Comparison of ENCODE assay signal across 8 mouse cellular contexts in genomic region chr15:94542567-94543408, GRCm38 (mm10). TPM values are rescaled to one million over a fixed set of nuclear protein-coding genes. Genes with fewer than 3 reads are reported as not detected.
DNase-seq lines count a peak whose midpoint lies in the region; ATAC-seq and TF ChIP-seq lines count a peak whose summit lies in the region.

No protein-coding gene starts in this region.

- H3K9me3 ChIP-seq in heart, embryonic 13.5 days, result no peaks in the 10 kb centered on the region
- H3K9me3 ChIP-seq in hindbrain, embryonic 14.5 days (ENCODE audit: control insufficient read depth, low read length), result no peaks in the 10 kb centered on the region
- H3K9me3 ChIP-seq in midbrain, embryonic 13.5 days, result no peaks in the 10 kb centered on the region

- H3K4me3 ChIP-seq in heart, embryonic 13.5 days, result peak overlapping the region; percentile 92
- H3K4me3 ChIP-seq in bone marrow, adult 2 months (replicated peaks; ENCODE audit: control insufficient read depth, low read depth, low read length), result peak overlapping the region; percentile 96
- peak overlapping the region; percentile 89 for H3K4me3 ChIP-seq in hindbrain, embryonic 14.5 days (replicated peaks; ENCODE audit: low read length)
- H3K4me3 ChIP-seq in midbrain, embryonic 13.5 days (replicated peaks), result peak overlapping the region; percentile 59

- peaks cover 6% of the 10 kb centered on the region for H3K4me1 ChIP-seq in heart, embryonic 13.5 days
- H3K4me1 ChIP-seq in bone marrow, adult 2 months (ENCODE audit: control insufficient read depth, insufficient read depth, low read length), result no peaks in the 10 kb centered on the region
- peaks cover 5% of the 10 kb centered on the region for H3K4me1 ChIP-seq in hindbrain, embryonic 14.5 days (replicated peaks; ENCODE audit: control insufficient read depth, insufficient read depth, low read length)
- peaks cover 6% of the 10 kb centered on the region for H3K4me1 ChIP-seq in midbrain, embryonic 13.5 days (replicated peaks)

- H3K36me3 ChIP-seq in heart, embryonic 13.5 days, result peaks cover 6% of the 10 kb centered on the region; the same call in 1 of the 2 replicates
- no peaks in the 10 kb centered on the region for H3K36me3 ChIP-seq in hindbrain, embryonic 14.5 days (replicated peaks; ENCODE audit: control insufficient read depth, insufficient read depth)
- no peaks in the 10 kb centered on the region for H3K36me3 ChIP-seq in midbrain, embryonic 13.5 days

- no peak for TF ChIP-seq CTCF in bone marrow, adult 2 months (IDR thresholded peaks at IDR 0.05; ENCODE audit: control insufficient read depth, insufficient read depth, low read length)

- no peak for DNase-seq in heart, adult 18-20 months
- no peak for DNase-seq in hindbrain, embryonic 14.5 days (ENCODE audit: low spot score)
- no peak for DNase-seq in right cerebral cortex, postnatal 25 days
- no peak for DNase-seq in cerebellum, postnatal 25 days
- no peak for DNase-seq in ovary, postnatal 10 days (ENCODE audit: low spot score)

- H3K27me3 ChIP-seq in heart, embryonic 13.5 days (replicated peaks), result no peaks in the 10 kb centered on the region
- H3K27me3 ChIP-seq in hindbrain, embryonic 14.5 days (ENCODE audit: control insufficient read depth, insufficient read depth, low read length), result no peaks in the 10 kb centered on the region
- H3K27me3 ChIP-seq in midbrain, embryonic 13.5 days, result no peaks in the 10 kb centered on the region

- peak overlapping the region; percentile 68; the same call in 1 of the 2 replicates for H3K27ac ChIP-seq in heart, embryonic 13.5 days (replicated peaks)
- H3K27ac ChIP-seq in bone marrow, adult 2 months (ENCODE audit: control insufficient read depth, insufficient read depth, low read depth, low read length, poor library complexity), result no peak overlapping the region
- peak overlapping the region; percentile 61; the same call in 1 of the 2 replicates for H3K27ac ChIP-seq in hindbrain, embryonic 14.5 days
- H3K27ac ChIP-seq in midbrain, embryonic 13.5 days, result peak overlapping the region; percentile 49; the same call in 1 of the 2 replicates

- peak overlapping the region; percentile 88 for H3K9ac ChIP-seq in heart, embryonic 13.5 days
- peak overlapping the region; percentile 73 for H3K9ac ChIP-seq in hindbrain, embryonic 14.5 days
- H3K9ac ChIP-seq in midbrain, embryonic 13.5 days (replicated peaks), result peak overlapping the region; percentile 63

- no peak for TF ChIP-seq POLR2A in bone marrow, adult 2 months (IDR thresholded peaks at IDR 0.05; ENCODE audit: borderline replicate concordance, control insufficient read depth, low read depth, low read length)

- peak; percentile 2; the same call in 1 of the 2 replicates for ATAC-seq in heart, embryonic 13.5 days (ENCODE audit: extremely low read depth, insufficient number of reproducible peaks, low FRiP score, low TSS enrichment)
- peak; percentile 93 for ATAC-seq in hindbrain, embryonic 14.5 days (ENCODE audit: low FRiP score)
- ATAC-seq in midbrain, embryonic 13.5 days, result peak; percentile 94

- peak overlapping the region; percentile 86 for H3K4me2 ChIP-seq in heart, embryonic 13.5 days
- H3K4me2 ChIP-seq in hindbrain, embryonic 14.5 days (replicated peaks), result peak overlapping the region; percentile 71
- H3K4me2 ChIP-seq in midbrain, embryonic 13.5 days (replicated peaks), result peak overlapping the region; percentile 68

- WGBS in heart, embryonic 13.5 days, result 8% methylated on average over 22 of the region's 22 CpGs
- WGBS in bone marrow, adult 2 months, result 3% methylated on average over 22 of the region's 22 CpGs
- WGBS in hindbrain, embryonic 14.5 days, result 9% methylated on average over 21 of the region's 22 CpGs
- WGBS in midbrain, embryonic 13.5 days, result 9% methylated on average over 20 of the region's 22 CpGs

RNA-seq across cellular contexts. Expression of gene Pus7l, which starts 0.6 kb away (rescaled TPM):
- polyA plus RNA-seq in heart, embryonic 13.5 days (2015; fragmentation: Nextera tagmentation; extraction: Ambion mirVana), result 4.0 and 4.6 TPM in 2 replicates
- total RNA-seq in heart, adult 18-20 months (2021), result 1 to 10 TPM; 1.5 to 1.9 TPM
- polyA plus RNA-seq in bone marrow, adult 2 months (2011; ENCODE audit: insufficient read depth, insufficient read length, low replicate concordance, missing spikeins), result 0.68 and 1.4 TPM in 2 replicates
- 6.5 and 6.7 TPM in 2 replicates for polyA plus RNA-seq in hindbrain, embryonic 14.5 days (2014; fragmentation: Nextera tagmentation; extraction: Ambion mirVana)
- polyA plus RNA-seq in midbrain, embryonic 13.5 days (2015; fragmentation: Nextera tagmentation; extraction: Ambion mirVana), result 5.2 and 5.3 TPM in 2 replicates

RNA-seq across cellular contexts. Expression of gene Irak4, which starts 0.7 kb away (rescaled TPM):
- 3.8 and 4.3 TPM in 2 replicates for polyA plus RNA-seq in heart, embryonic 13.5 days (2015; fragmentation: Nextera tagmentation; extraction: Ambion mirVana)
- total RNA-seq in heart, adult 18-20 months (2021), result 1 to 10 TPM; 4.1 to 5.7 TPM
- 4.8 and 11.4 TPM in 2 replicates for polyA plus RNA-seq in bone marrow, adult 2 months (2011; ENCODE audit: insufficient read depth, insufficient read length, low replicate concordance, missing spikeins)
- 1.4 and 1.5 TPM in 2 replicates for polyA plus RNA-seq in hindbrain, embryonic 14.5 days (2014; fragmentation: Nextera tagmentation; extraction: Ambion mirVana)
- polyA plus RNA-seq in midbrain, embryonic 13.5 days (2015; fragmentation: Nextera tagmentation; extraction: Ambion mirVana), result 1.8 and 2.1 TPM in 2 replicates

RNA-seq across cellular contexts. Expression of gene Twf1, which starts 46.9 kb away (rescaled TPM):
- polyA plus RNA-seq in heart, embryonic 13.5 days (2015; fragmentation: Nextera tagmentation; extraction: Ambion mirVana), result 44.3 and 47.6 TPM in 2 replicates
- total RNA-seq in heart, adult 18-20 months (2021), result 10 to 100 TPM; 14.2 to 18.0 TPM
- 10.3 and 12.9 TPM in 2 replicates for polyA plus RNA-seq in bone marrow, adult 2 months (2011; ENCODE audit: insufficient read depth, insufficient read length, low replicate concordance, missing spikeins)
- 80.3 and 85.3 TPM in 2 replicates for polyA plus RNA-seq in hindbrain, embryonic 14.5 days (2014; fragmentation: Nextera tagmentation; extraction: Ambion mirVana)
- 97.1 and 103 TPM in 2 replicates for polyA plus RNA-seq in midbrain, embryonic 13.5 days (2015; fragmentation: Nextera tagmentation; extraction: Ambion mirVana)

Comparison
In these comparisons a context has a peak if more than half of its experiments do, and no peak if none do; other contexts are left out.
1. ATAC-seq: peak in every context shown above with its lines; median percentile 94 in midbrain, embryonic 13.5 days; 93 in hindbrain, embryonic 14.5 days; 2 in heart, embryonic 13.5 days.